In genomic region chr14:55722438-55722945, GRCm38 (mm10) we compare ENCODE assay signal across 8 mouse cellular contexts. TPM values are rescaled to one million over a fixed set of nuclear protein-coding genes. Genes with fewer than 3 reads are reported as not detected.
A peak's percentile ranks its signal among the peaks of the same experiment; 100 is the strongest.
DNase-seq lines count a peak whose midpoint lies in the region; ATAC-seq and TF ChIP-seq lines count a peak whose summit lies in the region.

No protein-coding gene starts in this region.

- no peak for TF ChIP-seq EP300 in stomach, postnatal 0 days (optimal IDR thresholded peaks at IDR 0.05)

- DNase-seq in thymus, adult 2 months, result peak; percentile 9
- no peak for DNase-seq in thymus, postnatal 36 days
- DNase-seq in stomach, postnatal 0 days (ENCODE audit: low spot score), result no peak
- DNase-seq in urinary bladder, postnatal 14 days (ENCODE audit: low spot score), result no peak
- DNase-seq in cerebellum, adult 8-10 months, result no peak

- no peaks in the 10 kb centered on the region for H3K27me3 ChIP-seq in erythroblast, embryonic 14.5 days (ENCODE audit: control insufficient read depth)
- no peaks in the 10 kb centered on the region for H3K27me3 ChIP-seq in thymus, adult 2 months (ENCODE audit: control insufficient read depth, insufficient read depth, low read length)
- H3K27me3 ChIP-seq in limb, embryonic 15.5 days, result no peaks in the 10 kb centered on the region
- H3K27me3 ChIP-seq in stomach, postnatal 0 days (ENCODE audit: control insufficient read depth, insufficient read depth, low read length), result no peaks in the 10 kb centered on the region

- no peak for TF ChIP-seq CTCF in thymus, adult 2 months (IDR thresholded peaks at IDR 0.05; ENCODE audit: borderline replicate concordance, control insufficient read depth, extremely low read depth, insufficient read depth, low read length, poor library complexity)
- TF ChIP-seq CTCF in stomach, postnatal 0 days (IDR thresholded peaks at IDR 0.05; ENCODE audit: low read depth), result no peak

- H3K27ac ChIP-seq in thymus, adult 2 months (ENCODE audit: control insufficient read depth, insufficient read depth, low read length), result peak overlapping the region; percentile 49
- no peak overlapping the region for H3K27ac ChIP-seq in limb, embryonic 15.5 days
- no peak overlapping the region for H3K27ac ChIP-seq in stomach, postnatal 0 days (replicated peaks)

- peaks cover 40% of the 10 kb centered on the region for H3K4me1 ChIP-seq in erythroblast, embryonic 14.5 days (ENCODE audit: control insufficient read depth)
- H3K4me1 ChIP-seq in thymus, adult 2 months (replicated peaks; ENCODE audit: control insufficient read depth, insufficient read depth, low read length), result peaks cover 22% of the 10 kb centered on the region
- H3K4me1 ChIP-seq in limb, embryonic 15.5 days, result 0 out of 2 replicates have a peak, but pooled peaks cover 10% of the 10 kb centered on the region
- no peaks in the 10 kb centered on the region for H3K4me1 ChIP-seq in stomach, postnatal 0 days (replicated peaks; ENCODE audit: control insufficient read depth, insufficient read depth)

- peak overlapping the region; percentile 76 for H3K4me3 ChIP-seq in erythroblast, embryonic 14.5 days (replicated peaks)
- H3K4me3 ChIP-seq in thymus, adult 2 months (ENCODE audit: control insufficient read depth, insufficient read depth, low read length), result peak overlapping the region; percentile 78
- H3K4me3 ChIP-seq in limb, embryonic 15.5 days, result peak overlapping the region; percentile 89
- H3K4me3 ChIP-seq in stomach, postnatal 0 days (ENCODE audit: low read depth, low read length), result peak overlapping the region; percentile 81

- WGBS in thymus, adult 2 months, result 35% methylated on average over 8 of the region's 8 CpGs
- 47% methylated on average over 8 of the region's 8 CpGs for WGBS in limb, embryonic 15.5 days
- 52% methylated on average over 8 of the region's 8 CpGs for WGBS in stomach, postnatal 0 days

- H3K36me3 ChIP-seq in erythroblast, embryonic 14.5 days (ENCODE audit: control insufficient read depth), result peaks cover 19% of the 10 kb centered on the region
- no peaks in the 10 kb centered on the region for H3K36me3 ChIP-seq in thymus, adult 2 months (ENCODE audit: control insufficient read depth, insufficient read depth, low read length)
- peaks cover 20% of the 10 kb centered on the region for H3K36me3 ChIP-seq in limb, embryonic 15.5 days
- H3K36me3 ChIP-seq in stomach, postnatal 0 days (ENCODE audit: control insufficient read depth, insufficient read depth, low read length), result peaks cover 8% of the 10 kb centered on the region; the same call in 1 of the 2 replicates

- no peak overlapping the region for H3K9ac ChIP-seq in limb, embryonic 15.5 days
- H3K9ac ChIP-seq in stomach, postnatal 0 days (ENCODE audit: low read length), result peak overlapping the region; percentile 82; the same call in 1 of the 2 replicates

- no peak for TF ChIP-seq POLR2A in thymus, adult 2 months (IDR thresholded peaks at IDR 0.05; ENCODE audit: control insufficient read depth, extremely low read depth, insufficient read depth, low read length, poor library complexity)

- peak overlapping the region; percentile 70 for H3K4me2 ChIP-seq in limb, embryonic 15.5 days
- peak overlapping the region; percentile 70 for H3K4me2 ChIP-seq in stomach, postnatal 0 days (replicated peaks; ENCODE audit: low read depth)

- no peak for ATAC-seq in erythroblast, adult 5-6 weeks (replicated peaks; ENCODE audit: low FRiP score, poor library complexity, severe bottlenecking)
- ATAC-seq in limb, embryonic 15.5 days (ENCODE audit: insufficient number of reproducible peaks, low FRiP score, low TSS enrichment, low read depth), result no peak
- ATAC-seq in stomach, postnatal 0 days (ENCODE audit: low FRiP score, low TSS enrichment), result no peak

- H3K9me3 ChIP-seq in erythroblast, embryonic 14.5 days (ENCODE audit: control insufficient read depth, low read length), result no peaks in the 10 kb centered on the region
- H3K9me3 ChIP-seq in limb, embryonic 15.5 days, result no peaks in the 10 kb centered on the region
- H3K9me3 ChIP-seq in stomach, postnatal 0 days (ENCODE audit: control insufficient read depth, low read length), result no peaks in the 10 kb centered on the region

RNA-seq across cellular contexts. Expression of gene Rabggta, which starts 0.4 kb away (rescaled TPM):
- 0.28 and 0.46 TPM in 2 replicates for polyA plus RNA-seq in erythroblast, embryonic 14.5 days (2012)
- 2.3 and 5.4 TPM in 2 replicates for total RNA-seq in erythroblast, adult 5-6 weeks (2015; ENCODE audit: low replicate concordance)
- 2.1 and 2.2 TPM in 2 replicates for total RNA-seq in erythroblast, adult 5-6 weeks (2017; ENCODE audit: low replicate concordance)
- 80.5 and 84.9 TPM in 2 replicates for polyA plus RNA-seq in thymus, adult 2 months (2012; rRNA removed)
- polyA plus RNA-seq in limb, embryonic 15.5 days (2015; fragmentation: Nextera tagmentation; extraction: Ambion mirVana), result 29.4 and 31.3 TPM in 2 replicates
- polyA plus RNA-seq in stomach, postnatal 0 days (2015; fragmentation: Nextera tagmentation; extraction: Ambion mirVana), result 25.7 and 27.3 TPM in 2 replicates

RNA-seq across cellular contexts. Expression of gene Tgm1, which starts 8.8 kb away (rescaled TPM):
- polyA plus RNA-seq in erythroblast, embryonic 14.5 days (2012), result 0.03 and 0.05 TPM in 2 replicates
- total RNA-seq in erythroblast, adult 5-6 weeks (2015; ENCODE audit: low replicate concordance), result 0.96 TPM in 1 of 2 replicates, not detected in the other
- 0.14 and 0.85 TPM in 2 replicates for total RNA-seq in erythroblast, adult 5-6 weeks (2017; ENCODE audit: low replicate concordance)
- polyA plus RNA-seq in thymus, adult 2 months (2012; rRNA removed), result 7.2 and 8.2 TPM in 2 replicates
- polyA plus RNA-seq in limb, embryonic 15.5 days (2015; fragmentation: Nextera tagmentation; extraction: Ambion mirVana), result 47.8 and 48.0 TPM in 2 replicates
- polyA plus RNA-seq in stomach, postnatal 0 days (2015; fragmentation: Nextera tagmentation; extraction: Ambion mirVana), result 79.0 and 80.6 TPM in 2 replicates

RNA-seq across cellular contexts. Expression of gene Dhrs1, which starts 23.0 kb away (rescaled TPM):
- polyA plus RNA-seq in erythroblast, embryonic 14.5 days (2012), result 0.64 TPM in 1 of 2 replicates, not detected in the other
- 22.4 and 27.1 TPM in 2 replicates for total RNA-seq in erythroblast, adult 5-6 weeks (2015; ENCODE audit: low replicate concordance)
- total RNA-seq in erythroblast, adult 5-6 weeks (2017; ENCODE audit: low replicate concordance), result 3.9 and 14.9 TPM in 2 replicates
- polyA plus RNA-seq in thymus, adult 2 months (2012; rRNA removed), result 78.9 and 93.5 TPM in 2 replicates
- polyA plus RNA-seq in limb, embryonic 15.5 days (2015; fragmentation: Nextera tagmentation; extraction: Ambion mirVana), result 83.3 and 93.4 TPM in 2 replicates
- polyA plus RNA-seq in stomach, postnatal 0 days (2015; fragmentation: Nextera tagmentation; extraction: Ambion mirVana), result 92.3 and 99.5 TPM in 2 replicates

RNA-seq across cellular contexts. Expression of gene Nop9, which starts 23.0 kb away (rescaled TPM):
- polyA plus RNA-seq in erythroblast, embryonic 14.5 days (2012), result 1.1 and 1.5 TPM in 2 replicates
- 6.5 and 11.3 TPM in 2 replicates for total RNA-seq in erythroblast, adult 5-6 weeks (2015; ENCODE audit: low replicate concordance)
- 3.7 and 3.9 TPM in 2 replicates for total RNA-seq in erythroblast, adult 5-6 weeks (2017; ENCODE audit: low replicate concordance)
- polyA plus RNA-seq in thymus, adult 2 months (2012; rRNA removed), result 41.5 and 43.6 TPM in 2 replicates
- 27.9 and 31.9 TPM in 2 replicates for polyA plus RNA-seq in limb, embryonic 15.5 days (2015; fragmentation: Nextera tagmentation; extraction: Ambion mirVana)
- polyA plus RNA-seq in stomach, postnatal 0 days (2015; fragmentation: Nextera tagmentation; extraction: Ambion mirVana), result 16.8 and 19.8 TPM in 2 replicates

RNA-seq across cellular contexts. Expression of gene Cideb, which starts 35.8 kb away (rescaled TPM):
- 0.08 and 0.22 TPM in 2 replicates for polyA plus RNA-seq in erythroblast, embryonic 14.5 days (2012)
- total RNA-seq in erythroblast, adult 5-6 weeks (2015; ENCODE audit: low replicate concordance), result 2.1 TPM in 1 of 2 replicates, not detected in the other
- total RNA-seq in erythroblast, adult 5-6 weeks (2017; ENCODE audit: low replicate concordance), result 0.94 TPM in 1 of 2 replicates, not detected in the other
- polyA plus RNA-seq in thymus, adult 2 months (2012; rRNA removed), result 1.8 and 2.7 TPM in 2 replicates
- polyA plus RNA-seq in limb, embryonic 15.5 days (2015; fragmentation: Nextera tagmentation; extraction: Ambion mirVana), result 0.58 and 0.74 TPM in 2 replicates
- polyA plus RNA-seq in stomach, postnatal 0 days (2015; fragmentation: Nextera tagmentation; extraction: Ambion mirVana), result 12.3 and 13.6 TPM in 2 replicates

Comparison
In these comparisons a context has a peak if more than half of its experiments do, and no peak if none do; other contexts are left out.
1. RNA of gene Rabggta, which starts 0.4 kb away (polyA plus RNA-seq): 80.5 to 84.9 TPM in thymus, adult 2 months, 29.4 to 31.3 TPM in limb, embryonic 15.5 days and 25.7 to 27.3 TPM in stomach, postnatal 0 days; 0.28 to 0.46 TPM in erythroblast, embryonic 14.5 days; every median in the first group is over 10 times any median in the second.
2. RNA of gene Dhrs1, which starts 23.0 kb away (polyA plus RNA-seq): 78.9 to 93.5 TPM in thymus, adult 2 months, 92.3 to 99.5 TPM in stomach, postnatal 0 days and 83.3 to 93.4 TPM in limb, embryonic 15.5 days; 0.64 TPM in erythroblast, embryonic 14.5 days; every median in the first group is over 10 times any median in the second.
3. Peak in every context shown above with its lines, with median percentiles within 50 percentile points of each other: H3K4me3 ChIP-seq.